Mouse (Mus musculus) kidney, postnatal 0 days (tissue): ENCODE measurements around the gene Marf1. TPM values are rescaled to one million over a fixed set of nuclear protein-coding genes. Genes with fewer than 3 reads are reported as not detected.

Source experiments
- ATAC-seq: fragments of 200-750 bp; cut with Nextera tagmentation; replicated peaks from 2 replicates; pipeline ENCODE4 v1.8.0; 2017; ENCODE audit warnings: low read depth, moderate number of reproducible peaks, moderate TSS enrichment, moderate library complexity; ENCODE audit not compliant: low FRiP score
- DNase-seq: peaks from one replicate; pipeline ENCODE4 v3.0.0-alpha.2; 2016; ENCODE audit warnings: low spot score
- H3K27ac ChIP-seq: fragments of 300-500 bp; sonication (generic); 2 replicates; pipeline ENCODE4 v1.5.1; 2014; ENCODE audit warnings: mild to moderate bottlenecking
- H3K27me3 ChIP-seq: fragments of 300-500 bp; sonication (generic); 2 replicates; pipeline ENCODE4 v1.6.1; 2014; ENCODE audit warnings: low read length, mixed read lengths; ENCODE audit not compliant: insufficient read depth
- H3K36me3 ChIP-seq: fragments of 300-500 bp; sonication (generic); 2 replicates; pipeline ENCODE4 v1.6.1; 2014; ENCODE audit warnings: low read length, mixed read lengths; ENCODE audit not compliant: insufficient read depth
- H3K4me1 ChIP-seq: fragments of 300-500 bp; sonication (generic); replicated peaks from 2 replicates; pipeline ENCODE4 v1.6.1; 2014; ENCODE audit warnings: antibody characterized with exemption, low read length, mixed read lengths; ENCODE audit not compliant: insufficient read depth
- H3K4me2 ChIP-seq: fragments of 300-500 bp; sonication (generic); 2 replicates; pipeline ENCODE4 v1.6.1; 2014; ENCODE audit warnings: mild to moderate bottlenecking, low read length, moderate library complexity, mixed read lengths
- H3K4me3 ChIP-seq: fragments of 300-500 bp; sonication (generic); replicated peaks from 2 replicates; pipeline ENCODE4 v1.5.1; 2014; ENCODE audit warnings: low read depth, low read length
- H3K9ac ChIP-seq: fragments of 300-500 bp; sonication (generic); 2 replicates; pipeline ENCODE4 v1.6.1; 2014; ENCODE audit warnings: low read depth, low read length
- H3K9me3 ChIP-seq: fragments of 300-500 bp; sonication (generic); replicated peaks from 2 replicates; pipeline ENCODE4 v1.6.1; 2016; ENCODE audit warnings: low read length, inconsistent platforms, mixed read lengths
- CTCF ChIP-seq: IDR thresholded peaks from 2 replicates; pipeline ENCODE4 v1.5.1; 2016; ENCODE audit warnings: antibody characterized with exemption, low read depth, mild to moderate bottlenecking, moderate library complexity
- WGBS: fragments of 180-500 bp; shearing (Covaris S2); extraction: QIAGEN DNeasy Blood & Tissue Kit; methylation state at CpG from one replicate; pipeline ENCODE4 v1.1.7; 2014; 5-methylcytosine and 5-hydroxymethylcytosine counted together
- polyA plus RNA-seq: library from polyadenylated mRNA; unstranded; fragments of >200 nt; fragmentation: Nextera tagmentation; extraction: Ambion mirVana; gene quantifications from 2 replicates; pipeline ENCODE4 v1.2.1, GENCODE M21; 2015

The Marf1 gene
- polyA plus RNA-seq, 1 experiment from 2014 or later: 10.2 TPM

GRCm38 (mm10) chr16:14130796-14131195 is 32.4 kb downstream of the Marf1 start:
- Histone ChIP-seq H3K27me3 (no peaks in the 10 kb centered on the region), H3K27ac (no peak overlapping the region), H3K4me2 (no peak overlapping the region), H3K36me3 (peaks cover 61% of the 10 kb centered on the region), H3K9me3 (no peaks in the 10 kb centered on the region), H3K4me1 (no peaks in the 10 kb centered on the region), H3K4me3 (no peak overlapping the region), H3K9ac (no peak overlapping the region)
- DNase-seq: no peak
- TF ChIP-seq CTCF: no peak
- ATAC-seq: no peak
- 91% methylated on average over 7 of the region's 7 CpGs for WGBS

- no peak overlapping the region for H3K4me3 ChIP-seq
- H3K36me3 ChIP-seq: peaks cover 63% of the 10 kb centered on the region
- no peak for ATAC-seq
Measured at GRCm38 (mm10) chr16:14128977-14129376, 34.2 kb downstream of the Marf1 start.

GRCm38 (mm10) chr16:14125253-14125652 is 37.9 kb downstream of the Marf1 start:
- WGBS: 88% methylated on average over 1 of the region's 1 CpGs

More at GRCm38 (mm10) chr16:14128977-14129376, 34.2 kb downstream of the Marf1 start:
- Histone ChIP-seq H3K4me2 (no peak overlapping the region), H3K9ac (no peak overlapping the region), H3K27ac (no peak overlapping the region), H3K27me3 (no peaks in the 10 kb centered on the region), H3K4me1 (no peaks in the 10 kb centered on the region), H3K9me3 (no peaks in the 10 kb centered on the region)
- DNase-seq: no peak
- no peak for TF ChIP-seq CTCF

GRCm38 (mm10) chr16:14124709-14125108 is 38.4 kb downstream of the Marf1 start:
- no peaks in the 10 kb centered on the region for H3K4me1 ChIP-seq
- H3K27ac ChIP-seq: no peak overlapping the region
- DNase-seq (no peak), ATAC-seq (no peak)
- no peak overlapping the region for H3K9ac ChIP-seq
- TF ChIP-seq CTCF: no peak
- H3K36me3 ChIP-seq: peaks cover 63% of the 10 kb centered on the region
- no peak overlapping the region for H3K4me3 ChIP-seq
- H3K27me3 ChIP-seq: no peaks in the 10 kb centered on the region
- H3K9me3 ChIP-seq: no peaks in the 10 kb centered on the region
- H3K4me2 ChIP-seq: no peak overlapping the region
- WGBS: 95% methylated on average over 7 of the region's 7 CpGs

More at GRCm38 (mm10) chr16:14125253-14125652, 37.9 kb downstream of the Marf1 start:
- Histone ChIP-seq H3K4me3 (no peak overlapping the region), H3K27me3 (no peaks in the 10 kb centered on the region), H3K9ac (no peak overlapping the region), H3K4me1 (no peaks in the 10 kb centered on the region), H3K9me3 (no peaks in the 10 kb centered on the region), H3K27ac (no peak overlapping the region), H3K4me2 (no peak overlapping the region), H3K36me3 (peaks cover 62% of the 10 kb centered on the region)
- ATAC-seq (no peak), DNase-seq (no peak)
- TF ChIP-seq CTCF: no peak

- Histone ChIP-seq H3K9me3 (no peaks in the 10 kb centered on the region), H3K4me1 (no peaks in the 10 kb centered on the region), H3K9ac (no peak overlapping the region), H3K4me2 (no peak overlapping the region), H3K36me3 (peaks cover 58% of the 10 kb centered on the region), H3K27ac (no peak overlapping the region), H3K27me3 (no peaks in the 10 kb centered on the region), H3K4me3 (no peak overlapping the region)
- ATAC-seq: no peak
- WGBS: 88% methylated on average over 2 of the region's 2 CpGs
- no peak for DNase-seq
- no peak for TF ChIP-seq CTCF
Measured at GRCm38 (mm10) chr16:14123901-14124300, 39.2 kb downstream of the Marf1 start.

GRCm38 (mm10) chr16:14122586-14122985 is 40.6 kb downstream of the Marf1 start:
- DNase-seq: no peak
- Histone ChIP-seq H3K4me2 (no peak overlapping the region), H3K36me3 (peaks cover 48% of the 10 kb centered on the region), H3K27me3 (no peaks in the 10 kb centered on the region), H3K4me1 (no peaks in the 10 kb centered on the region), H3K4me3 (no peak overlapping the region), H3K9me3 (no peaks in the 10 kb centered on the region), H3K9ac (no peak overlapping the region), H3K27ac (no peak overlapping the region)
- peak; percentile 28; the same call in 1 of the 2 replicates for TF ChIP-seq CTCF
- no peak for ATAC-seq

- no peak for TF ChIP-seq CTCF
- Histone ChIP-seq H3K4me1 (no peaks in the 10 kb centered on the region), H3K9ac (no peak overlapping the region), H3K27me3 (no peaks in the 10 kb centered on the region), H3K4me3 (no peak overlapping the region), H3K36me3 (peaks cover 49% of the 10 kb centered on the region), H3K9me3 (no peaks in the 10 kb centered on the region), H3K27ac (no peak overlapping the region), H3K4me2 (no peak overlapping the region)
- WGBS: 93% methylated on average over 7 of the region's 7 CpGs
- no peak for ATAC-seq
- DNase-seq: no peak
Measured at GRCm38 (mm10) chr16:14121563-14121962, 41.6 kb downstream of the Marf1 start.
